Comparison of ENCODE assay signal across 12 mouse cellular contexts in genomic region chr8:52502396-52502795, GRCm38 (mm10).
"Had no signal": no experiment of that assay in that cellular context is flagged by ENCODE, and none has a peak within 500 bp of the region (broad histone marks: within the 10 kb centered on the region; RNA-seq: fewer than 3 reads in every experiment).

No protein-coding gene starts in this region.

- H3K4me3 ChIP-seq: intestine, embryonic 15.5 days; kidney, embryonic 15.5 days; limb, embryonic 13.5 days; midbrain, embryonic 12.5 days; neural tube, embryonic 13.5 days had no signal

- H3K36me3 ChIP-seq: intestine, embryonic 15.5 days; kidney, embryonic 15.5 days; limb, embryonic 13.5 days; midbrain, embryonic 12.5 days; neural tube, embryonic 13.5 days had no signal

- DNase-seq: kidney, adult 18-20 months; kidney, postnatal 14 days; lung, adult 18-20 months; thymus, adult 18-20 months; thymus, postnatal 25 days had no signal

- H3K27ac ChIP-seq: intestine, embryonic 15.5 days; kidney, embryonic 15.5 days; limb, embryonic 13.5 days; liver, embryonic 14.5 days; midbrain, embryonic 12.5 days; neural tube, embryonic 13.5 days; stomach, postnatal 0 days had no signal

- H3K27me3 ChIP-seq: intestine, embryonic 15.5 days; kidney, embryonic 15.5 days; limb, embryonic 13.5 days; midbrain, embryonic 12.5 days; neural tube, embryonic 13.5 days had no signal

- H3K4me1 ChIP-seq: intestine, embryonic 15.5 days; kidney, embryonic 15.5 days; limb, embryonic 13.5 days; midbrain, embryonic 12.5 days; neural tube, embryonic 13.5 days had no signal
